Mouse (Mus musculus): ENCODE data around the gene Ccdc88a. TPM values are rescaled to one million over a fixed set of nuclear protein-coding genes. Genes with fewer than 3 reads are reported as not detected.

Gene Ccdc88a
- polyA plus RNA-seq, 1 experiment from 2014 or later = 41.3 TPM

- Histone ChIP-seq H3K4me3 (ENCODE audit: low read depth, low read length) (no peak overlapping the region), H3K4me1 (ENCODE audit: control insufficient read depth, insufficient read depth, low read length) (no peaks in the 10 kb centered on the region), H3K9ac (ENCODE audit: low read length) (no peak overlapping the region), H3K27ac (ENCODE audit: low read depth, low read length) (no peak overlapping the region), H3K36me3 (ENCODE audit: control insufficient read depth, insufficient read depth, low read length) (peaks cover 50% of the 10 kb centered on the region), H3K27me3 (replicated peaks; ENCODE audit: control insufficient read depth, insufficient read depth, low read length) (no peaks in the 10 kb centered on the region), H3K9me3 (replicated peaks; ENCODE audit: control insufficient read depth, low read length) (no peaks in the 10 kb centered on the region), H3K4me2 (ENCODE audit: low read length) (no peak overlapping the region)
- DNase-seq (ENCODE audit: low spot score) = no peak
- 92% methylated on average over 10 of the region's 10 CpGs for WGBS
- ATAC-seq = no peak
These were observed 130.8 kb downstream of the Ccdc88a start for GRCm38 (mm10) chr11:29503948-29504893.

GRCm38 (mm10) chr11:29504899-29505625 lies 131.6 kb downstream of the Ccdc88a start:
- Histone ChIP-seq H3K4me3 (ENCODE audit: low read depth, low read length) (no peak overlapping the region), H3K27ac (ENCODE audit: low read depth, low read length) (no peak overlapping the region), H3K9me3 (replicated peaks; ENCODE audit: control insufficient read depth, low read length) (no peaks in the 10 kb centered on the region), H3K36me3 (ENCODE audit: control insufficient read depth, insufficient read depth, low read length) (peaks cover 48% of the 10 kb centered on the region), H3K27me3 (replicated peaks; ENCODE audit: control insufficient read depth, insufficient read depth, low read length) (no peaks in the 10 kb centered on the region), H3K9ac (ENCODE audit: low read length) (no peak overlapping the region), H3K4me2 (ENCODE audit: low read length) (no peak overlapping the region), H3K4me1 (ENCODE audit: control insufficient read depth, insufficient read depth, low read length) (no peaks in the 10 kb centered on the region)
- WGBS = 97% methylated on average over 2 of the region's 2 CpGs
- DNase-seq (ENCODE audit: low spot score) (no peak), ATAC-seq (no peak)

GRCm38 (mm10) chr11:29509421-29509820 lies 136.0 kb downstream of the Ccdc88a start:
- 82% methylated on average over 1 of the region's 1 CpGs for WGBS
- H3K4me1 ChIP-seq (ENCODE audit: control insufficient read depth, insufficient read depth, low read length) = no peaks in the 10 kb centered on the region
- peaks cover 38% of the 10 kb centered on the region for H3K36me3 ChIP-seq (ENCODE audit: control insufficient read depth, insufficient read depth, low read length)
- H3K4me2 ChIP-seq (ENCODE audit: low read length) = no peak overlapping the region
- H3K4me3 ChIP-seq (ENCODE audit: low read depth, low read length) = no peak overlapping the region
- no peak for DNase-seq (ENCODE audit: low spot score)
- no peak for ATAC-seq
- H3K27ac ChIP-seq (ENCODE audit: low read depth, low read length) = no peak overlapping the region
- no peaks in the 10 kb centered on the region for H3K9me3 ChIP-seq (replicated peaks; ENCODE audit: control insufficient read depth, low read length)
- H3K27me3 ChIP-seq (replicated peaks; ENCODE audit: control insufficient read depth, insufficient read depth, low read length) = no peaks in the 10 kb centered on the region
- no peak overlapping the region for H3K9ac ChIP-seq (ENCODE audit: low read length)

- Histone ChIP-seq H3K4me3 (ENCODE audit: low read depth, low read length) (no peak overlapping the region), H3K4me2 (ENCODE audit: low read length) (no peak overlapping the region), H3K4me1 (ENCODE audit: control insufficient read depth, insufficient read depth, low read length) (no peaks in the 10 kb centered on the region), H3K27me3 (replicated peaks; ENCODE audit: control insufficient read depth, insufficient read depth, low read length) (no peaks in the 10 kb centered on the region), H3K27ac (ENCODE audit: low read depth, low read length) (no peak overlapping the region), H3K36me3 (ENCODE audit: control insufficient read depth, insufficient read depth, low read length) (peaks cover 17% of the 10 kb centered on the region), H3K9ac (ENCODE audit: low read length) (no peak overlapping the region), H3K9me3 (replicated peaks; ENCODE audit: control insufficient read depth, low read length) (no peaks in the 10 kb centered on the region)
- WGBS = 90% methylated on average over 4 of the region's 4 CpGs
- no peak for DNase-seq (ENCODE audit: low spot score)
- no peak for ATAC-seq
These were observed 139.5 kb downstream of the Ccdc88a start for GRCm38 (mm10) chr11:29512818-29513535.

- H3K36me3 ChIP-seq (ENCODE audit: control insufficient read depth, insufficient read depth, low read length) = peaks cover 17% of the 10 kb centered on the region
- H3K9ac ChIP-seq (ENCODE audit: low read length) = peak overlapping the region; percentile 59
- no peaks in the 10 kb centered on the region for H3K4me1 ChIP-seq (ENCODE audit: control insufficient read depth, insufficient read depth, low read length)
- H3K27ac ChIP-seq (ENCODE audit: low read depth, low read length) = no peak overlapping the region
- H3K4me3 ChIP-seq (ENCODE audit: low read depth, low read length) = peak overlapping the region; percentile 47
- ATAC-seq = no peak
- H3K4me2 ChIP-seq (ENCODE audit: low read length) = peak overlapping the region; percentile 60
- 26% methylated on average over 10 of the region's 10 CpGs for WGBS
- H3K27me3 ChIP-seq (replicated peaks; ENCODE audit: control insufficient read depth, insufficient read depth, low read length) = no peaks in the 10 kb centered on the region
- H3K9me3 ChIP-seq (replicated peaks; ENCODE audit: control insufficient read depth, low read length) = peaks cover 5% of the 10 kb centered on the region; the same call in 1 of the 2 replicates
- no peak for DNase-seq (ENCODE audit: low spot score)
These were observed 140.8 kb downstream of the Ccdc88a start for GRCm38 (mm10) chr11:29514325-29514681.

GRCm38 (mm10) chr11:29514682-29515412 lies 141.4 kb downstream of the Ccdc88a start, which contains the start of gene Prorsd1:
Gene Prorsd1 (minus strand): TSS chr11:29515033.
- H3K27ac ChIP-seq (ENCODE audit: low read depth, low read length) = 0 out of 2 replicates have a peak within 1 kb of the TSS, but pooled peaks have one; percentile 21
- peak within 1 kb of the TSS; percentile 60 for H3K4me2 ChIP-seq (ENCODE audit: low read length)
- H3K9me3 ChIP-seq (replicated peaks; ENCODE audit: control insufficient read depth, low read length) = peaks cover 5% of the 10 kb centered on the region; the same call in 1 of the 2 replicates
- peak within 1 kb of the TSS; percentile 47 for H3K4me3 ChIP-seq (ENCODE audit: low read depth, low read length)
- DNase-seq (ENCODE audit: low spot score) (peak; percentile 92), ATAC-seq (peak; percentile 99)
- H3K4me1 ChIP-seq (ENCODE audit: control insufficient read depth, insufficient read depth, low read length) = no peaks in the 10 kb centered on the region
- peak within 1 kb of the TSS; percentile 59 for H3K9ac ChIP-seq (ENCODE audit: low read length)
- H3K36me3 ChIP-seq (ENCODE audit: control insufficient read depth, insufficient read depth, low read length) = peaks cover 15% of the 10 kb centered on the region
- 2% methylated on average over 40 of the region's 40 CpGs for WGBS
- H3K27me3 ChIP-seq (replicated peaks; ENCODE audit: control insufficient read depth, insufficient read depth, low read length) = no peaks in the 10 kb centered on the region

- Histone ChIP-seq H3K9ac (ENCODE audit: low read length) (peak within 1 kb of the TSS; percentile 84), H3K4me2 (ENCODE audit: low read length) (peak within 1 kb of the TSS; percentile 79), H3K27ac (ENCODE audit: low read depth, low read length) (peak within 1 kb of the TSS; percentile 71), H3K9me3 (replicated peaks; ENCODE audit: control insufficient read depth, low read length) (no peaks in the 10 kb centered on the region), H3K4me3 (ENCODE audit: low read depth, low read length) (peak within 1 kb of the TSS; percentile 69), H3K4me1 (ENCODE audit: control insufficient read depth, insufficient read depth, low read length) (peaks cover 8% of the 10 kb centered on the region), H3K27me3 (replicated peaks; ENCODE audit: control insufficient read depth, insufficient read depth, low read length) (no peaks in the 10 kb centered on the region), H3K36me3 (ENCODE audit: control insufficient read depth, insufficient read depth, low read length) (peaks cover 12% of the 10 kb centered on the region)
- DNase-seq (ENCODE audit: low spot score) = peak; percentile 89
- WGBS = 3% methylated on average over 47 of the region's 47 CpGs
- peak; percentile 97 for ATAC-seq
These were observed 152.7 kb downstream of the Ccdc88a start, which contains the start of gene Mtif2 for GRCm38 (mm10) chr11:29525988-29526794. Gene Mtif2 (plus strand): TSS chr11:29526408.

Measured in forebrain, embryonic 14.5 days (tissue).